Mouse (Mus musculus): ENCODE data around the gene B020011L13Rik. TPM values are rescaled to one million over a fixed set of nuclear protein-coding genes. Genes with fewer than 3 reads are reported as not detected.
"Not testable (repeated sequence)": the region's sequence is repeated elsewhere in the genome, so short reads cannot be mapped to it uniquely, and the experiment has no call there.

The B020011L13Rik gene
- polyA plus RNA-seq (2015; fragmentation: Nextera tagmentation; extraction: Ambion mirVana), result not detected in 2 replicates

DNA sequence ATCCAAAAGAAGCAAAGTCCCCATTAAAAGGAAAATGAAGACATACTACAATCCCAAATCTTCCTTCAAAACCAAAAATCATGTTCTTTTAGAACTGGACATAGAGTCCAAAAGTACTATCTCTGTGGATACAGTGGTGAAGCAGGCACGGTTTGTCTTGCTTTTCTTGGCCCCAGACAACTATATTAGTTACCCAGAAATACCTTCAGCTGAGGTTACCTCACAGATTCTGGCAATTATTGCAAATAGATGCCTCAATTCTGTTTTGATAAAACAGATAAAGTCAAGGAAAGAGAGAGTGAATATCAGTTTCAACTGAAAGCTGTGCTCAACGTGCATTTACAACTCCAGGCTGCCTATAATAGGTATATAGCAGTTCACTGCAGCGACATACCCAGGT is at the start of gene B020011L13Rik:
TSS of gene B020011L13Rik (plus strand) at position 301 of the 400 bp plus-strand sequence.
- not testable (repeated sequence) for H3K4me2 ChIP-seq (replicated peaks); H3K9me3 ChIP-seq; H3K4me3 ChIP-seq (replicated peaks); ATAC-seq; H3K27ac ChIP-seq; H3K27me3 ChIP-seq; H3K4me1 ChIP-seq (replicated peaks); H3K36me3 ChIP-seq; H3K9ac ChIP-seq (replicated peaks)
- 62% methylated on average over 3 of the region's 3 CpGs for WGBS

DNA sequence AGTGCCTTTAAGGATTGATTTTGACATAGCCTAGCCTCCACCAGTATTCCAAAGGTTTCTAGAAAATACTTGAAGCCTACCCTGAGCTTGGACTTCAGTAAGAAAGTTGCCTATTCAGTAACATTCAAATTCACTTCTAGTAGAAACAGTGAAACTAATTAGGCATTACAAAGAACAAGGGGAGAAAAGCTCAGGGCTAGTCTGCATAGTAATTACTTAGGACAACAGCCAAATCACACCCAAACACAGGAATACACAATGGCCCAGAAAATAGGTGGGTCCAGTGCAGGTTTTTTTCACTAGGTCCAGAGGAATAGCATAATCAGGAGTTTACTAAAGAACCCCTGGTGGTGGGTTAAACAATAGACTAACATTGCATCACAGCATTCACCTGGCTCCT is 35.3 kb downstream of the B020011L13Rik start:
- not testable (repeated sequence) for H3K4me1 ChIP-seq (replicated peaks); H3K9ac ChIP-seq (replicated peaks); H3K27ac ChIP-seq; H3K4me2 ChIP-seq (replicated peaks); H3K9me3 ChIP-seq; H3K36me3 ChIP-seq; ATAC-seq; H3K27me3 ChIP-seq; H3K4me3 ChIP-seq (replicated peaks)

DNA sequence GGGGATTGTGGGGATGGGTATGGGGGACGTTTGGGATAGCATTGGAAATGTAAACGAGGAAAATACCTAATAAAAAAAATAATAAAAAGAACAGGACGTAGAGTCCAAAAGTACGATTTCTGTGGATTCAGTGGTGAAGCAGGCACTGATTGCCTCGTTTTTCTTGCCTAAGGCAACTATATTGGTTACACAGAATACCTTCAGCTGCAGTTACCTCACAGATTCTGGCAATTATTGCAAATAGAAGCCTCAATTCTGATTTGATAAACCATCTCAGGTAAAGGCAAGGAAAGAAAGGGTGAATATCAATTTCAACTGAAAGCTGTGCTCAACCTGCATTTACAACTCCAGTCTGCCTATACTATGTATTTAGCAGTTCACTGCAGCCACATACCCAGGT is 48.8 kb downstream of the B020011L13Rik start, which contains the start of gene Gm28360:
TSS of gene Gm28360 (plus strand) at position 301 of the 400 bp plus-strand sequence.
- not testable (repeated sequence) for H3K27me3 ChIP-seq; H3K27ac ChIP-seq; H3K4me2 ChIP-seq (replicated peaks); H3K9ac ChIP-seq (replicated peaks); H3K4me1 ChIP-seq (replicated peaks); H3K9me3 ChIP-seq; H3K4me3 ChIP-seq (replicated peaks); ATAC-seq; H3K36me3 ChIP-seq
- WGBS, result 64% methylated on average over 5 of the region's 5 CpGs

DNA sequence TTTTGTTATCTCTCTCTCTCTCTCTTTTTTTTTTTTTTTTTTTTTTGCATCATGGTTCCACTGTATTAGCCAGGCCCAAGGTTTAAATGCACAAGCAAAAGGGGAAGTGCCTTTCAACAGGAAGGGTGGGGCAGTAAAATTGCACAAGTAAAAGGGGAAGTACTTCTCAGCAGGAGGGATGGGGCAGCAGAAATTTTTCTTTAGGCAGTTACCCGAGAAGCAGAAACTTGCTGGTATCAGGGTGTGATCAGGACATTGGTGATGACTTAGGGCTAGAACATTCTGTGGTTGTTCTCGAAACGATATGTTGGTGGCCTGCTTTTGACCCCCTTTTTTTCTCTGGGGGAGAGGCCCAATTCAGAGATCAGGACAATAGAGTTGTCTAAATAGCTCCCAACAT is 70.8 kb downstream of the B020011L13Rik start:
- not testable (repeated sequence) for H3K4me3 ChIP-seq (replicated peaks); H3K27me3 ChIP-seq; H3K9me3 ChIP-seq; H3K4me1 ChIP-seq (replicated peaks); H3K36me3 ChIP-seq; ATAC-seq; H3K4me2 ChIP-seq (replicated peaks); H3K27ac ChIP-seq; H3K9ac ChIP-seq (replicated peaks)
- WGBS, result 86% methylated on average over 3 of the region's 3 CpGs

Other genes starting within 250 kb of the B020011L13Rik start
- not detected in 2 replicates for gene Gm28363, start 84.0 kb upstream of the B020011L13Rik start, polyA plus RNA-seq (2015; fragmentation: Nextera tagmentation; extraction: Ambion mirVana)
- not detected in 2 replicates for gene Gm28360, start 48.9 kb downstream of the B020011L13Rik start, polyA plus RNA-seq (2015; fragmentation: Nextera tagmentation; extraction: Ambion mirVana)
- gene Gm28168, start 146.9 kb downstream of the B020011L13Rik start, polyA plus RNA-seq (2015; fragmentation: Nextera tagmentation; extraction: Ambion mirVana), result not detected in 2 replicates
- not detected in 2 replicates for gene Gm7145, start 184.8 kb downstream of the B020011L13Rik start, polyA plus RNA-seq (2015; fragmentation: Nextera tagmentation; extraction: Ambion mirVana)

Data from midbrain, embryonic 13.5 days (tissue).